Mouse (Mus musculus) hindbrain, postnatal 0 days (tissue): Measurements from ENCODE around the gene Ubr2. TPM values are rescaled to one million over a fixed set of nuclear protein-coding genes. Genes with fewer than 3 reads are reported as not detected.

Experiments used
- ATAC-seq: fragments of 200-750 bp; cut with Nextera tagmentation; 2 replicates; pipeline ENCODE4 v1.8.0; 2017; ENCODE audit warnings: mild to moderate bottlenecking, moderate TSS enrichment, moderate library complexity
- DNase-seq: peaks from one replicate; pipeline ENCODE4 v3.0.0-alpha.2; 2015; ENCODE audit warnings: low spot score
- H3K27ac ChIP-seq: fragments of 300-500 bp; sonication (generic); 2 replicates; pipeline ENCODE4 v1.5.1; 2014; ENCODE audit warnings: mild to moderate bottlenecking
- H3K27me3 ChIP-seq: fragments of 300-500 bp; sonication (generic); 2 replicates; pipeline ENCODE4 v1.6.1; 2014; ENCODE audit warnings: low read length, mixed read lengths; ENCODE audit not compliant: insufficient read depth
- H3K36me3 ChIP-seq: fragments of 300-500 bp; sonication (generic); 2 replicates; pipeline ENCODE4 v1.6.1; 2014; ENCODE audit warnings: low read length, mixed read lengths; ENCODE audit not compliant: insufficient read depth
- H3K4me1 ChIP-seq: fragments of 300-500 bp; sonication (generic); 2 replicates; pipeline ENCODE4 v1.6.1; 2014; ENCODE audit warnings: antibody characterized with exemption, low read length, mixed read lengths; ENCODE audit not compliant: insufficient read depth
- H3K4me2 ChIP-seq: fragments of 300-500 bp; sonication (generic); 2 replicates; pipeline ENCODE4 v1.6.1; 2014; ENCODE audit warnings: low read depth, mild to moderate bottlenecking, low read length, moderate library complexity, mixed read lengths
- H3K4me3 ChIP-seq: fragments of 300-500 bp; sonication (generic); 2 replicates; pipeline ENCODE4 v1.5.1; 2014; ENCODE audit warnings: low read length
- H3K9ac ChIP-seq: fragments of 300-500 bp; sonication (generic); replicated peaks from 2 replicates; pipeline ENCODE4 v1.6.1; 2014; ENCODE audit warnings: mild to moderate bottlenecking, low read length, moderate library complexity, mixed read lengths
- H3K9me3 ChIP-seq: fragments of 300-500 bp; sonication (generic); 2 replicates; pipeline ENCODE4 v1.6.1; 2016; ENCODE audit warnings: low read length, mixed read lengths
- CTCF ChIP-seq: IDR thresholded peaks from 2 replicates; pipeline ENCODE4 v1.5.1; 2016; ENCODE audit warnings: antibody characterized with exemption, control low read depth, low read depth
- WGBS: fragments of 180-500 bp; shearing (Covaris S2); extraction: QIAGEN DNeasy Blood & Tissue Kit; methylation state at CpG from one replicate; pipeline ENCODE4 v1.1.7; 2014; 5-methylcytosine and 5-hydroxymethylcytosine counted together
- polyA plus RNA-seq: library from polyadenylated mRNA; unstranded; fragments of >200 nt; fragmentation: Nextera tagmentation; extraction: Ambion mirVana; gene quantifications from 2 replicates; pipeline ENCODE4 v1.2.1, GENCODE M21; 2015
- total RNA-seq: library from RNA; depleted of rRNA; stranded (reverse); fragments of >200 nt; gene quantifications from 2 replicates; pipeline ENCODE4 v1.2.3, GENCODE M21; 2014

The Ubr2 gene
- total and polyA plus RNA-seq, 2 experiments from 2014 or later = 8.7 to 33.0 TPM

DNA sequence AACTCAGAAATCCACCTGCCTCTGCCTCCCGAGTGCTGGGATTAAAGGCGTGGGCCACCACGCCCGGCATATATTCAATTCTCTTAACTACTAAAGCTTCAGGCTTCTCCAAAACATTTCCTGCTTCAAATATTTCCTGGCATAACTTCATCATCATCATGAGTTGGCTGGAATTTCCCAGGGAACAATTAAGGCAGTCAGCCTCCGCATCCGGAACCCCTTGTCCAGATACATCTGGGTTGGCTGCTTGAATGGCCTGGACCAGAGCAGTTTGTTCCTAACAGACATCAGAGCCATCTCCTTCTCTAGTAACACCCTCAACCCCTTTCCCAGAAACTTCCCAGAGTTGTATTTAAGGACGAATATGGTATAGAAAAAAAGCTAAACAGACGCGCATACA, 114.9 kb downstream of the Ubr2 start:
- Histone ChIP-seq H3K4me2 (no peak overlapping the region), H3K4me3 (no peak overlapping the region), H3K27me3 (no peaks in the 10 kb centered on the region), H3K27ac (no peak overlapping the region), H3K4me1 (peaks cover 18% of the 10 kb centered on the region), H3K36me3 (no peaks in the 10 kb centered on the region), H3K9ac (no peak overlapping the region), H3K9me3 (no peaks in the 10 kb centered on the region)
- no peak for DNase-seq
- no peak for ATAC-seq
- no peak for TF ChIP-seq CTCF
- 94% methylated on average over 9 of the region's 9 CpGs for WGBS

DNA sequence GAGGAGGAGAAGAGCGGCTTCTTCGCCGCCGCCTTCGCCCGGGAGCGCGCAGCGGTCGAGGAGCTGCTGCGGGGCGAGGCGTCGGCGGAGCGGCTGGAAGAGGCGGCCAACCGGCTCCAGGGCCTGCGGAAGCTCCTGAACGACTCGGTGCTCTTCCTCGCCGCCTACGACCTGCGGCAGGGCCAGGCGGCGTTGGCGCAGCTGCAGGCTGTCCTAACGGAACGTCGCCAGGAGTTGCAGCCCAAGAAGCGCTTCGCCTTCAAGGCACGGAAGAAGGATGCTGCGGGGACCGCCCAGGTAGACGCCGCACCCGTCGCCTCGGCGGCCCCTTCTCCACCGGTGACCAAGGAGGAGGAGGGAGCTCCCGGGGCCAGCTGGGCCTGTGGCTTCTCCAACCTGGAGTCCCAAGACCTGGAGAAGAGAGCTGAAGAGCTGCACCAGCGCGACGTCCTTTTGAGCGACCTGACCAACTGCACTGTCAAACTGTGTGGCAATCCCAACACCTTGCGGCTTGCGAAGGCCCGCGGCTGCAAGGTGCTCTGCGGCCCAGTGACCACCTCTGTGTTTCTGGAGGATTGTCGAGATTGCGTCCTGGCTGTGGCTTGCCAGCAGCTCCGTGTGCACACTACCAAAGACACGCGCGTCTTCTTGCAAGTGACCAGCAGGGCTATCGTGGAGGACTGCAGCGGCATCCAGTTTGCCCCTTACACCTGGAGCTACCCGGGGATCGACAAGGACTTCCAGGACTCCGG, 119.3 kb downstream of the Ubr2 start:
- peak; percentile 24 for ATAC-seq

DNA sequence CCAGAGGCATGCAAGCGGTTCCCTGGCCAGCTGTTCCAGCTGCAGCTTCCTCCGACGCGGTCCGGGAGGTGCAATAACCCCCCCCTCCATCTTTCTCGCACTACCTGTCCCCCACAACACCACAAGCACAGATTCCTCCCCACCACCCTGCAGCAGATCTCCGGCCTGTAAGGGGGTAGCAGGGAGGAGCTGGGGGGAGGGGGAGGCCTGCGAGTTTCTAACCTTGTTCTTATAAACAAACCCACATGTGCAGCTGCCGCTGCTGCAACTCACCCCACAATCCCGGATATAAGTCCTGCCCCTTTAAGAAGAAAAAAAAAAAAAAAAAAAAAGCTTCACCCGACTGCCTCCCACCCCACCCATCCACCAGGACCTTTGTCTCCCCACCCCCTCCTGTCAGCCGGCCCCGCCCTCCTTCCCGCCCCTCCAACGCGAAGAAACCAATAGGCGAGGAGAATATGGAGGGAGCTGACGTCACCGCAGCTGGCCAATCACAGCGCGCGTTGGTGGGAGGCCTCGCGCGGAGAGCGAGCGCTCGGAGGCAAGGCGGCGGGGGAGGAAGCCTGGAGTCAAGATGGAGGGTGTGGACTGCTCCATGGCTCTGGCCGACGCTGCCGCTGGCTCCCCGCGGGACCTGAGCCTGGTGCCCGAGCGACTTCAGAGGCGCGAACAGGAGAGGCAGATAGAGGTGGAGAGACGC, 120.1 kb downstream of the Ubr2 start, which contains the start of gene Tbcc:
Gene Tbcc, plus strand, starts transcription at position 569 of the 700 bp plus-strand sequence.
- Histone ChIP-seq H3K27ac (peak within 1 kb of the TSS; percentile 95), H3K36me3 (no peaks in the 10 kb centered on the region), H3K4me1 (peaks cover 24% of the 10 kb centered on the region), H3K4me2 (peak within 1 kb of the TSS; percentile 96), H3K4me3 (peak within 1 kb of the TSS; percentile 77), H3K27me3 (no peaks in the 10 kb centered on the region), H3K9ac (peak within 1 kb of the TSS; percentile 94), H3K9me3 (no peaks in the 10 kb centered on the region)
- under 1% methylated on average over 40 of the region's 40 CpGs for WGBS
- ATAC-seq (peak; percentile 93), DNase-seq (peak; percentile 99)
- TF ChIP-seq CTCF = no peak

More for the DNA sequence above, 119.3 kb downstream of the Ubr2 start:
- Histone ChIP-seq H3K4me1 (peaks cover 21% of the 10 kb centered on the region), H3K9me3 (no peaks in the 10 kb centered on the region), H3K9ac (peak overlapping the region; percentile 94), H3K4me2 (peak overlapping the region; percentile 96), H3K36me3 (no peaks in the 10 kb centered on the region), H3K27ac (peak overlapping the region; percentile 95), H3K4me3 (peak overlapping the region; percentile 77), H3K27me3 (no peaks in the 10 kb centered on the region)
- no peak; the same call in 1 of the 2 replicates for TF ChIP-seq CTCF
- peak; percentile 39 for DNase-seq
- WGBS = 1% methylated on average over 62 of the region's 64 CpGs

DNA sequence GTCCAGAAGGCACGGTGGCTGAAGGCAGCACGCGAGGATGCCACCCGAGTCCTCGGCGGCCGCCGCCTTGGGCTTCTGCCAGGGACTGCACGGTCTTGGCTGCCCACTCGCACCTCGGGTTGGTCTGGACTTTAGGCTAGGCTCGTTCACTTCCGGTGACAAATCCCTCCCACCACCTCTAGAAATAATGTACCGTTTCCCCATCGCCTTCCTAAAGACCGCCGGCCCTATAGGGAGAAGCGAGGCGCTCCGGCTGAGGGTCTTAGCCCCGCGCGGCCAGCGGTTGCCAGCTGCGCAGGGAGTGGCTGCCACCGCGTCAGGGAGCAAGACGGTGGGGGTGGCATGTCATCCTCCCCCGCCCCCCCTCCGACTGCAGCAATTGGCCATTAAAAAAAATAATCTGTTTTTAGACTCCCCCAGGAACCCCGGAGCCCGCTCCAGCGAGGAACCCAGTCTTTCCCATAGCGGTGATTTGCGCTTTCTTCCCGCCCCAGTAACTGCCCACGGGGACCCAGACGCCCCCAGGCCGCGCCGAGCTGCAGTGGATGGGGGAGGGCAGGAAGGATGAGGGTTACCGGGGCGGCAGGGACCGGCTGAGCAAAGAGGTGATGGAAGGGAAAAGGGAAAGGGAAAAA, 120.8 kb downstream of the Ubr2 start:
- 0 out of 2 replicates have a peak, but pooled peaks have one; percentile 21 for TF ChIP-seq CTCF
- Histone ChIP-seq H3K4me3 (peak overlapping the region; percentile 77), H3K27ac (peak overlapping the region; percentile 95), H3K9ac (peak overlapping the region; percentile 71), H3K9me3 (no peaks in the 10 kb centered on the region), H3K4me1 (peaks cover 24% of the 10 kb centered on the region), H3K4me2 (peak overlapping the region; percentile 82), H3K36me3 (no peaks in the 10 kb centered on the region), H3K27me3 (no peaks in the 10 kb centered on the region)
- under 1% methylated on average over 44 of the region's 44 CpGs for WGBS
- peak; percentile 46 for ATAC-seq
- peak; percentile 84 for DNase-seq

DNA sequence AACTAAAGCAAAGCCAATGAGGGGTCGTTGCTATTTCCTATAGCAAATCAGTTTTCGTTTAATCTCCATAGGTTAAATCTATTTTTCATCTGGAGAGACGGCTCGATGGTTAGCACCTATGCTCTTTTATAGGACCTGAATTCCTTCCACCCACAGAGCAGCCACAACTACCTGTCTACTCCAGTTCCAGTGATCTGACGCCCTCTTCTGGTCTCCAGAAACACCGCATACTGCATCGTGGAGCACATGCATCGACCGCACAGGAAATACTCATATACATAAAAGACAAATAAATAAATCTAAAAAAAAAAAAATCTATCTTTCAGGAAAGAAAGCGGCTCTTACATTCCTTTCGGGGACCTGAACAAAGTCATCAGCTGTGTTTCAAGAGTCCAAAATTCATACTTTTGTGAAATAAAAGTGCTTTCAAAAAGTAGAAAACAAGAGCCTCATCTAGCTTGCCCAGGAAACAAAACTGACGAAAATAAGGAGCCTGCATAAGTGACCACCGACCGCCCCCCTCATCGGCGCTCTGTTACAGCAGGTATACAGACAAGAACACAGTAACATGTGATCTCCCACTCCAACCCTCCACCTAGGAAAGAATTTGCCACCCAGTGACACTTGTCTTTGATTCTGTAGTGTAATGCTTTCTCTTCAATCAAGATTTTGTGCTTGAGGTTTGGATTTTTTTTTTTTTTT, 121.7 kb downstream of the Ubr2 start:
- 34% methylated on average over 16 of the region's 16 CpGs for WGBS
- Histone ChIP-seq H3K27ac (peak overlapping the region; percentile 95), H3K9me3 (no peaks in the 10 kb centered on the region), H3K4me3 (peak overlapping the region; percentile 77), H3K4me2 (peak overlapping the region; percentile 82), H3K9ac (peak overlapping the region; percentile 71), H3K36me3 (no peaks in the 10 kb centered on the region), H3K27me3 (no peaks in the 10 kb centered on the region), H3K4me1 (peaks cover 24% of the 10 kb centered on the region)
- DNase-seq (peak; percentile 75), ATAC-seq (no peak)
- peak; percentile 73 for TF ChIP-seq CTCF
